Mouse (Mus musculus) left cerebral cortex, adult 2 months (tissue): ENCODE data around the gene Ly75. TPM values are rescaled to one million over a fixed set of nuclear protein-coding genes. Genes with fewer than 3 reads are reported as not detected.

Experiments
- DNase-seq, 2 experiments: peaks; one replicate each; pipeline ENCODE4 v3.0.0; 2021 to 2022; ENCODE audit warnings: low spot score in 2 of 2, mixed read lengths in 1 of 2; ENCODE audit errors: extremely low spot score in 1 of 2
- H3K27ac ChIP-seq: fragments of 200-600 bp; 2 replicates; pipeline ENCODE4 v1.8.1; 2022
- H3K4me3 ChIP-seq: fragments of 200-600 bp; 2 replicates; pipeline ENCODE4 v1.8.1; 2022
- CTCF ChIP-seq: fragments of 200-600 bp; IDR thresholded peaks from 2 replicates; pipeline ENCODE4 v1.8.1; 2022; ENCODE audit warnings: antibody characterized with exemption, mild to moderate bottlenecking, moderate library complexity
- intact Hi-C: fragments of 180-260 bp; cut with DNase I; formaldehyde crosslinking; loops from one replicate; pipeline ENCODE4 v1.15.1; 2025
- total RNA-seq, 2 experiments: library from RNA; stranded (reverse); gene quantifications; 2 replicates each; pipeline ENCODE4 v1.2.3; 2021

The Ly75 gene
- total RNA-seq, 2 experiments from 2014 or later, result 0.68 to 0.91 TPM

DNA sequence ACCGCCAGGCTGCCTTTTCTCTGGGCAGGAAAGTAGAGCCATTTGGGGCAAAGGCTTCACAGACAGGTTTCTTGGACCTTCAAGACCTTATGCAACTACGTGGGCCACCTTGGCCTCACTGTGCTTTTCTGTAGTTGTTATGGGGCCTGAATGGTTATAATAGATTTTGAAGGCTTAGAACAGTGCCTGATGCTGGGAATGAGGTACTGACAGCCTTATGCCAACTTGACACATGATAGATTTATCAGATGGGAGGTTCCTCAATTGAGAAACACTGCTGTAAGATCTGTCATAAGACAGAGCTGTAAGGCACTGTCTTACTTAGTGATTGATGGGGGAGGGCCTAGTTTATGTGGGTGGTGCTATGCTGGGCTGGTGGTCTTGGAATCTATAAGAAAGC is 15.9 kb downstream of the Ly75 start:
- TF ChIP-seq CTCF, result no peak
- H3K4me3 ChIP-seq, result no peak overlapping the region
- no peak overlapping the region for H3K27ac ChIP-seq
- intact Hi-C loops, result no loop called here
- no peak for DNase-seq

DNA sequence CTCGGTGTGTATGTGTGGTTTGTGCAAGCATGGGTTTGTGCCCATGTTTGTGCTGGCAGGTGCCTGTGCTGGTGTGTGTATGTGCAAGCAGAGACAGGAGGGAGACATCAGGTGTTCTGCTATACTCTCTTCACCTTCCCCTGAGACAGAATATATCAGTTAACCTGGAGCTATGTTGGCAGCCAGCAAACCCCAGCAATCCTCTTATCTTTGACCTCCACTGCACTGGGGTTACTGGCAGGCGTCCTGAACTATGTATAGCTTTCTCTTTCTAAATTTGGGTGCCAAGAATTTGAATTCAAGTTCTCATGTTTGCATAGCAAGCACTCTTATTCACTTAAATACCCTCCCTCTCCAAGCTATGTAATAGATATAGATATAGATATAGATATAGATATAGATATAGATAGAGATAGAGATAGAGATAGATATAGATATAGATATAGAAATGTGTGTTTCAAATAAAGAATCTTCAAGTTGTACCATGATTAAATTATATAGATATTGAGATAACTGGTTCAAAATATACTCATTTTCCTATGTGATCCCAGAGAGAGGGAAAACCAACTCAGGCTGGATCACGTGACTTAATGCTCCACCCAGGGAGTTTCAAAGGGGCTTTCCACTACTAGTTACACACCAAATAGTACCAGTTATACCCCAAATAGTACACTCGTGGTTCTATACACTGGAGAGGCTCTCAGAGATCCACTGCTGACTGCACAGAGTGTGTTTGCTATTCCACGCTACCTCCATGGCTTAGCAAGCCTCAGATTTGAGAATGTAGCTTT is 17.1 kb downstream of the Ly75 start:
- Histone ChIP-seq H3K4me3 (no peak overlapping the region), H3K27ac (no peak overlapping the region)
- no peak for DNase-seq
- intact Hi-C loops, result no loop called here
- no peak for TF ChIP-seq CTCF

DNA sequence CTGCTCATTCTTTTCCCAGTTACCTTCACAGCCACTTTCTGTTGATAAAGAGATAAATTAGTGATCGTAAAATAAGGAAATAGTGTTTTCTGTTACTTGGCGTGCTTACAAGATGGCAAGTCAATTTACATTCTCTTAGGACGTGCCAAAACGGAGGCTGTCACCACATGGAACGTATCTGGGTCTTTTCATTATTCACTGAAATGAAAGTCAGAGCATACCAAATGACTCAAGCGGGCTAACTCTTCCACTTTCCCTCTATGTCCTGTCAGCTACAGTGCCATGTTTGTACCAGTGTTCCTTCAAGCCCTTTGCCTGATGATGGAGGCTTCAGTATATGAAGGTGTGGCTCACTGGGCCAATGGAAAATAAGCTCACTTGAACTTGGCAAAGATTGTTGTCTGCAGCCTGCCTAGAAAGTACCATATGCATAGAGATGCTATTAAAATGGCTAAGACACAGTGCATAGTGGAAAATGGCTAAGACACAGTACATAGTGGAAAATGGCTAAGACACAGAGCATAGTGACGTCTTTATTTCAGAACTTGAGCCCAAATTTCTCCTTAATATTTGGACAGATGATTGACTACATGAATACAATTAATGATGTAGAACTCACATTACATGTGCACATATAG is 17.8 kb downstream of the Ly75 start:
- DNase-seq, result no peak
- no peak for TF ChIP-seq CTCF
- Histone ChIP-seq H3K4me3 (no peak overlapping the region), H3K27ac (no peak overlapping the region)
- intact Hi-C loops, result no loop called here

DNA sequence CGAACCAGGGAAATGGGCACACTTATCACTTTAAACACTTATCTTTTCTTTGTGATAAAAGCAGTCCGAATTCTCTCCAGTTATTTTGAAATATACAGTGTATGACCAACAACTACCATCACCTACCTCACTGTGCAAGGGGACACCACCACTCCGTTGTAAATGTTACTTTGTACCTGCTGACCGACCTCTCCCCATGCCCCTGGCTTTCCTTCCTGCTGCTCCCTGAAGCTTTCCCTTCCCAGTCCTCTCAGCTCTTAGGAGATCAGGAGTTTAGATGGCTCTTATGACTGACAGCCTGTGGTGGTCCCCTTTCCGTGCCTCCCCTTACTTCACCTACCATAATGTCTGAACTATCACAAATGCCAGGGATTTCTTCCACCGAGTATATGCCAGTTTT is 21.0 kb downstream of the Ly75 start:
- TF ChIP-seq CTCF, result no peak
- intact Hi-C loops, result no loop called here
- DNase-seq, result no peak
- H3K4me3 ChIP-seq, result no peak overlapping the region
- H3K27ac ChIP-seq, result no peak overlapping the region

DNA sequence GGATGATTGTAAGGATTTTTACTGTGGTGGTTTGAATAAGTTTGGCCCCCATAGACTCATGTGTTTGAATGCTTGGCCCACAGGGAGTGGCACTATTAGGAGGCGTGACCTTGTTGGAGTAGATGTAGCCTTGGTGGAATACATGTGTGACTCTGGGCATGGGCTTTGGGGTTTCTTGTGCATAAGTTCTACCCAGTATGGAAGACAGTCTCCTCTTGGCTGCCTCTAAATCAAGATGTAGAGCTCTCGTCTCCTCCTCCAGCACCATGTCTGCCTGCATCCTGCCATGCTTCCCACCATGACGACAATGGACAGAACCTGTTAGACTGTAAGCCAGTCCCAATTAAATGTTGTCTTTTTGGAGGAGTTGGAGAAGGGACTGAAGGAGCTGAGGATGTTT is 23.3 kb downstream of the Ly75 start:
- no peak for TF ChIP-seq CTCF
- intact Hi-C loops, result no loop called here
- H3K4me3 ChIP-seq, result no peak overlapping the region

DNA sequence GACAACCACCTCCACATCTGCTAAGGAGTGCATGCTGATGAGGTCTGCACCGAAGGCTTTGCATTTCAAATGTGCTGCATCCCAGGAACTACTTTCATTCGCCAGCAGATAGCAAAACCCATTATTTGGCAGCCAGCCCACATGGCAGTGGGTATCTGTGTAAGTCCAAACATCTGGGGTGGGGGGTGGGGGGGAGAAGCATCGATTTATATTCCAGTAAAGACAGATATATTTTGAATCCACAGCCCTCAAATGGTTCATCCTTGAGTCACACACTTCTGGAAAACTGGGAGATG is 27.8 kb downstream of the Ly75 start:
- intact Hi-C loops, result no loop called here
- H3K4me3 ChIP-seq, result peak overlapping the region; percentile 14
- peak overlapping the region; percentile 48; the same call in 1 of the 2 replicates for H3K27ac ChIP-seq
- no peak for TF ChIP-seq CTCF
- no peak for DNase-seq

More for the DNA sequence above, 23.3 kb downstream of the Ly75 start:
- DNase-seq, result no peak
- H3K27ac ChIP-seq, result no peak overlapping the region

DNA sequence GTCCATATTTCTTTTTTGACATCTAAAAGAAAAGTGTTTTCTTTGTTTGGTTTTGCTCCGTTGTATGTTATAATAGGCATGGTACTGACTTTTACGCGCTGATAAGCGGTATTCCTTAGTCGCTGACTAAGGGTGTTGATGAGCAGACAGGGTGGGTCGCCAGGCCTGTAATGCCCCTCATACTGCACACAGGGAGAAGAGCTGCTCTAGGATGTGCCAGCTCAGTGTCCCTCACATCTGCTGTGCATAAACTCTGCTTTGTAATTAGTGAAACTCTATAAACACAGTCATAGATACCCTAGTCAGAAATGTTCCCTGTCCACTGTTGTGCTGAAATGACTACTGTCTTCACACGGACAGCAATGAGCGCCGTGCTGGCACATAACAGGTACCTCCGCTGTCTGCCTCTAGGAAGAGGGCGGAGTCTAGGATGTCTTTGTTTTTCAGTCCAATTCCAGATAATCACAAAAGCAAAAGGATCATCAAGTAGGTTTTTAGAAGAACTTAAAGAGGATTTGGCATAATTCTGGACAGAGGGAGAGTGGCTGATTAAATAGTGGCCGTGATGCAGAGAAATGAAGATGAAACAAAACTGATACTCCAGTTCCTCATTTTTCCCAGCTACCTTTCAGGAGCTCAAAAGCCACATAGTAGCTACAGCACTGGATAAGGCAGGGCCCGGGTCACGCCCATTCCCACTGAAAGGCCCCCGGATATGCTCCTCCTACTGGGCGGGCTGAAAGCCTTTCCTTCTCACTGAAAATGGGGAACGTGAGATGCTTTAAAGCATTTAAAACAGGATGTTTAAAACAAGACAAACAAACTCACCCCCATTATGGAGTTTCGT is 28.3 kb downstream of the Ly75 start:
- no peak; the same call in 1 of the 2 replicates for TF ChIP-seq CTCF
- peak overlapping the region; percentile 14 for H3K4me3 ChIP-seq
- DNase-seq, result no peak
- intact Hi-C loops, result no loop called here
- H3K27ac ChIP-seq, result peak overlapping the region; percentile 48

DNA sequence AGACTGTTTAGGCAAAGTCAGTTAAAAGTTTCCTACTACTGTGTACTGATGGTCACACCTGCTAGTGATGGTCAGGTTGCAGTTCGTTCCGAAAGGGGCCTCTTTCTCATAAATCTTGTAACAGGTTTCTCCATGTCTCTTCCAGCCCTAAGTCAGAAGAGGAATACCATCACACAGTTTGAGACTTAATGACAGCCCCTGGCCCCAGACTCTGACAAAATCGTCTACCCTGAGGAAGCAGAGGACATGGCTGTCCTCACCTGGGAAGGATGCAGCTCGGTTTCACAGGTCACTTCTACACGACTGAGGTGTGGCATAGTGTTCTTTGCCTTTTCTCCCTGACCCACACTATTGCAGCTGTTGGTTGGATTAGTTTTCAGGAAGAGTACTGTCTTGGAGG is 30.8 kb downstream of the Ly75 start:
- H3K4me3 ChIP-seq, result no peak overlapping the region
- DNase-seq, result no peak
- no peak overlapping the region for H3K27ac ChIP-seq
- TF ChIP-seq CTCF, result no peak
- intact Hi-C loops, result no loop called here

DNA sequence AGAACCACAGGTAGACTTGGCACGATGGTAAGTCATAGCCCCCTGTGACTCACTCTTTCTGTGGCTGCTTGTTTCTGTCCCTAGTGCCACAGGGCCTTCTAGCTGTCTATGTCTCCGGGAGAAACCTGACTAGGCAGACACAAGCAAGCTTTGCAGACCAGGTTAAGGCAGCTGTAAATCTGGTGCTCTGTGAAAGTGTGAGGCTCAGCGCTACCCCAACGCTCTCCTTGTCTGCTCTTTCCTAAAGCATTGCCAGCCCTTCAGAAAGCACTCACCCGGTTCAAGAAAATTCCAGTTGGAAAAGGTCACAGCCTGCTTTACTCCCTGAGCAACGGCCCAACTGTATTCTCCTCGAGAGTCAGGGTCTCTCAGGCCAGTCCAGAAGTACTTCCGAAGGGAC is 31.3 kb downstream of the Ly75 start:
- no peak for TF ChIP-seq CTCF
- no peak overlapping the region for H3K27ac ChIP-seq
- intact Hi-C loops, result no loop called here
- DNase-seq, result no peak
- no peak overlapping the region for H3K4me3 ChIP-seq

DNA sequence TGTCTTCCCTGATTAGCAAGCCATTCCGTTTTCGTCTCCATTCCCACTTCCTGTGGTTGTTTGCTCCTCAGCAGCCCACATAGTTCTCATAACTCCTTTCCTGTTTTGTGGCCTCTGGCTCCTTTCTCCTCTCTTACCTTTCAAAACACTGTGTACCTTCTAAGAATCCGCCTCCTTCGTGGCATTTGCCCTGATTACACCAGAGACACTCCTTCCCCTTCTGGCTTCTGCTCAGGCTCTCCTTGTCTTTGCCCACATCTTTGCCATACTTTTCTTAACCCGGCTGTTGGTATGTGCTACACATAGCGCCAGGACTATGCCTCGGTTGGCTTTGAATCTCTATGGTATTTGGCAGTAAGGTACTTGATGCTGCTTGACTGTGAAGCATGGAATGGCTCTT is 35.2 kb downstream of the Ly75 start:
- no peak for TF ChIP-seq CTCF
- intact Hi-C loops, result no loop called here
- Histone ChIP-seq H3K4me3 (no peak overlapping the region), H3K27ac (no peak overlapping the region)
- no peak for DNase-seq

DNA sequence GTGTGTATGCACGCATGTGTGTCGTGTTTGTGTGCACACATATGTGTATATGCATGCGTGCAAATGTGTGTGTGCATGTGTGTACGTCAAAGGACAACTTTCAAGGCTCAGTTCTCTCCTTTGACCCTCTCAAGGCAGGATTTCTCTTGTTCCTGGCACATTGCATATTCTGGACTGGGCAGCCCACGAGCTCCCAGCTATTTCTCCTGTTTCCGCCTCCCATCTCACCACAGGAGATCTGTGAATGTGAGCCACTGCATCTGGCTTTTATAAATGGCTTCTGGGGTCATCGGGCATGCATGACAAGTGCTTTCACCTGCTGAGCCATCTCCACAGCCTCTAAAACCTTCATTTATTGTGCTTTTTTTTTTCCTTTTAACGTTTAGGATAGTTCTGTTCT is 36.6 kb downstream of the Ly75 start:
- intact Hi-C loops, result no loop called here
- H3K27ac ChIP-seq, result no peak overlapping the region
- TF ChIP-seq CTCF, result no peak
- H3K4me3 ChIP-seq, result no peak overlapping the region
- DNase-seq, result no peak

DNA sequence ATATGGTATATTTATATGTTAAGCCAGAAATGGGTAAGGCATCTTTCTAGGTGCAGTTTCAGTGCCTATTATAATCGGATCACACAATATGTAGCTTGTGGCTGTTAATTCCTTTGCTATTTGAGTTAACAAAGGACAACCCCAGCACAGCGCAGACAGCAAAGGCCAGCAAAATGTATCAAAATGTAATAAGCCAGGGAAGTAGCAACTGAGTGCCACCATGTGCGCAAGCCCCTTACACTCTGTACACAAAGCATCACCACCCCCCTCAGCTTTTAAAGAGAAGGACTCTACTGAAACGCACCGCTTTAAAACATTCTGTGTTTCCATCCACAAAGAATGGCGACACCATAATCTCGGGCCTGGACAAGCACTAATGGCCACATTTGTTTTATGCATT is 37.4 kb downstream of the Ly75 start:
- intact Hi-C loops, result no loop called here
- DNase-seq, result no peak
- TF ChIP-seq CTCF, result no peak
- no peak overlapping the region for H3K4me3 ChIP-seq
- H3K27ac ChIP-seq, result no peak overlapping the region
